Mouse (Mus musculus): ENCODE data around the gene Fbxo44.

The Fbxo44 gene

Small RNAs within 50 kb of the gene (microRNA-seq; reads per million reads assigned to microRNA genes)
- gene Mir7022: 0.11 to 0.25 reads per million in 2 experiments
